Mouse (Mus musculus) lung, embryonic 14.5 days (tissue): ENCODE measurements at regions not wholly inside any gene's neighbourhood (a gene's known extent, or its start where the extent isn't known, plus 50 kb on each side); places are given as distances from the start of the nearest gene placed in this dataset.

Source experiments
- ATAC-seq: fragments of 200-750 bp; cut with Nextera tagmentation; 2 replicates; pipeline ENCODE4 v1.8.0; 2017; ENCODE audit warnings: mild to moderate bottlenecking, moderate TSS enrichment, moderate library complexity; ENCODE audit not compliant: insufficient read depth
- DNase-seq: peaks from one replicate; pipeline ENCODE4 v3.0.0-alpha.2; 2015
- H3K27ac ChIP-seq: fragments of 300-500 bp; sonication (generic); 2 replicates; pipeline ENCODE4 v1.5.1; 2014; ENCODE audit warnings: low read depth, mild to moderate bottlenecking, moderate library complexity
- H3K27me3 ChIP-seq: fragments of 300-500 bp; sonication (generic); 2 replicates; pipeline ENCODE4 v1.6.1; 2014; ENCODE audit warnings: low read length, control low read depth; ENCODE audit not compliant: insufficient read depth
- H3K36me3 ChIP-seq: fragments of 300-500 bp; sonication (generic); 2 replicates; pipeline ENCODE4 v1.6.1; 2014; ENCODE audit warnings: control low read depth; ENCODE audit not compliant: insufficient read depth
- H3K4me1 ChIP-seq: fragments of 300-500 bp; sonication (generic); 2 replicates; pipeline ENCODE4 v1.6.1; 2014; ENCODE audit warnings: antibody characterized with exemption, control low read depth; ENCODE audit not compliant: insufficient read depth
- H3K4me2 ChIP-seq: fragments of 300-500 bp; sonication (generic); 2 replicates; pipeline ENCODE4 v1.6.1; 2014; ENCODE audit warnings: mild to moderate bottlenecking
- H3K4me3 ChIP-seq: fragments of 300-500 bp; sonication (generic); 2 replicates; pipeline ENCODE4 v1.5.1; 2014; ENCODE audit warnings: low read depth, low read length
- H3K9ac ChIP-seq: fragments of 300-500 bp; sonication (generic); 2 replicates; pipeline ENCODE4 v1.6.1; 2014
- H3K9me3 ChIP-seq: fragments of 300-500 bp; sonication (generic); 2 replicates; pipeline ENCODE4 v1.6.1; 2016; ENCODE audit warnings: low read depth, low read length, control low read depth
- CTCF ChIP-seq: IDR thresholded peaks from 2 replicates; pipeline ENCODE4 v1.5.1; 2016; ENCODE audit warnings: antibody characterized with exemption, low read depth
- WGBS: fragments of 180-500 bp; shearing (Covaris S2); extraction: QIAGEN DNeasy Blood & Tissue Kit; methylation state at CpG from one replicate; pipeline ENCODE4 v1.1.7; 2014; 5-methylcytosine and 5-hydroxymethylcytosine counted together

DNA sequence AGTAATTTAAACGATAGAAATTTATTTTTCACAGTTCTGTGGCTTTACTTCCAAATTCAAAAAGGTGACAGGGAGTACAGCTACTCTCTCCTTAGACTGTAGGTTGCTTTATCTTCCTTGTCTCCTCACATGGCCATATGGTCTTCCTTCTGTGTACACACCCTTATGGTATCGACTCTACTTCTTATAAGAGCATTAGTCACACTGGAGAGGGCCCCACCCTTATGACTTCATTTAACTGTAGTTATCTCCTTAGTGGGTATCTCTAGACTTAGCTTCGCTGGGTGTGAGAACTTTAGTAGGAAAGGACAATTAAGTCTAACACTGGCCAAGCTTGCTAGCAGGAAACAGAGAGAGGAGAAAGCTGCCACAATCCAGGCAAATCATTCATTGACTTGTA is 193.6 kb upstream of the Gm6657 start:
- H3K9ac ChIP-seq: no peak overlapping the region
- DNase-seq (no peak), ATAC-seq (no peak)
- WGBS: 74% methylated on average over 3 of the region's 3 CpGs
- no peaks in the 10 kb centered on the region for H3K36me3 ChIP-seq
- H3K9me3 ChIP-seq: no peaks in the 10 kb centered on the region
- no peaks in the 10 kb centered on the region for H3K27me3 ChIP-seq
- H3K4me1 ChIP-seq: no peaks in the 10 kb centered on the region
- no peak overlapping the region for H3K27ac ChIP-seq
- no peak for TF ChIP-seq CTCF
- H3K4me3 ChIP-seq: no peak overlapping the region
- H3K4me2 ChIP-seq: no peak overlapping the region

DNA sequence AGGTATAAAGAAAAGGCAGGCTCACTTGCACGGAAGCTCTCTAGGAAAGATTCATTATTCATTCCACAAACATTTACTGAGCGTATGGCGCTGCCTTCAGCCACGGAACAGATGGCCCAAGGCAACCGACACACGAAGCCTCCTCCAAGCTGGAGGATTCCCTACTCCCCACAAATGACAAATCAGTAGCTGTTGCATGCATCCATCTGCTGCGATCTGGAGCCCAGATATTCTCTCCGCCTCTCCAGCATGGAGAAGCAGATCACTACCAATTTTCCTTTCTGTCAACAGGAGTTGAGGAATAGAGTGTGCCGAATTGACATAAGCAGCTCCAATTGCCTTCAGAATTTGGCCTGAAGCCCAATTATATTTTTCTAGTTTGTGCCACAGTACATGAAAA is 192.2 kb upstream of the Gm6657 start:
- Histone ChIP-seq H3K9me3 (no peaks in the 10 kb centered on the region), H3K36me3 (no peaks in the 10 kb centered on the region), H3K27ac (no peak overlapping the region), H3K4me2 (no peak overlapping the region), H3K9ac (no peak overlapping the region), H3K4me3 (no peak overlapping the region), H3K27me3 (no peaks in the 10 kb centered on the region), H3K4me1 (no peaks in the 10 kb centered on the region)
- WGBS: 48% methylated on average over 9 of the region's 9 CpGs
- DNase-seq: peak; percentile 62
- peak; percentile 47; the same call in 1 of the 2 replicates for ATAC-seq
- TF ChIP-seq CTCF: no peak

DNA sequence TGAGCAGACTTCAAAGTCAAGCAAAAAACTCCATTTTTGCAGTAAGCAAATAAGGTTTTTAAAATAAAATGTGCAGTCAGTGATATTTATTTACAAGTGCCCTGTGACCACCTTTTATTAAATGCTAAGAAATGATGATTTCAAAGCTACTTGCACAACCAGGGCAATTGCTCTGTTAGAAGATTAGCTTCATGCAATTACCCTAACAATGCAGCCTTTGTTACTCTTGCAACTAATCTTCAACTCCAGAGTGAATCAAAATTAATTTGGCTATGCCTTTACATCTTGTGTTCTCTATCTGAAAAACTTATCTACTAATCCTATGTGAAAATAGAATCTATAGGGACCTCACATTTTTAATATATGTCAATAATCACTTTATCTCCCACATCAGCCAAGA is 160.3 kb upstream of the Gm6657 start:
- H3K4me2 ChIP-seq: no peak overlapping the region
- H3K4me1 ChIP-seq: no peaks in the 10 kb centered on the region
- DNase-seq: no peak
- no peak overlapping the region for H3K9ac ChIP-seq
- no peak for ATAC-seq
- H3K9me3 ChIP-seq: no peaks in the 10 kb centered on the region
- no peaks in the 10 kb centered on the region for H3K27me3 ChIP-seq
- no peak overlapping the region for H3K4me3 ChIP-seq
- H3K36me3 ChIP-seq: no peaks in the 10 kb centered on the region
- no peak for TF ChIP-seq CTCF
- no peak overlapping the region for H3K27ac ChIP-seq

DNA sequence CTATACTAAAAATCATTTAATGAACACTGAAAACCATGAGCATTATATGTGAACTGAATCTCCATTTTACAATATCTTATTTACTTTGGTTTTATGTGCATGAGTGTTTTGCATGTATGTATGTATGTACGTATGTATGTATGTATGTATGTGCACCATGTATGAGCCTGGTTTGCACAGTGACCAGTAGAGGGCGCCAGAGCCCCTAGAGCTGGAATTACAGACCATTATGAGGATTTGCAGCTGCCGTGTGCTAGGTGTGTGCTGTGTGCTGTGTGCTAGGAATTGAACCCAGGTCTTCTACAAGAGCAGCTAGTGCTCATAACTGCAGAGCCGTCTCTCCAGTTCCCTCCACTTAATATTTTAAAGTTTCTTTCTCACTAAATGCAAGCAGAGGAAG is 147.5 kb upstream of the Gm6657 start:
- Histone ChIP-seq H3K4me1 (no peaks in the 10 kb centered on the region), H3K27me3 (no peaks in the 10 kb centered on the region), H3K4me3 (no peak overlapping the region), H3K36me3 (no peaks in the 10 kb centered on the region), H3K9me3 (0 out of 2 replicates have a peak, but pooled peaks cover 4% of the 10 kb centered on the region), H3K9ac (no peak overlapping the region), H3K27ac (no peak overlapping the region), H3K4me2 (no peak overlapping the region)
- DNase-seq (no peak), ATAC-seq (no peak)
- TF ChIP-seq CTCF: peak; percentile 36; the same call in 1 of the 2 replicates
- 68% methylated on average over 4 of the region's 4 CpGs for WGBS

DNA sequence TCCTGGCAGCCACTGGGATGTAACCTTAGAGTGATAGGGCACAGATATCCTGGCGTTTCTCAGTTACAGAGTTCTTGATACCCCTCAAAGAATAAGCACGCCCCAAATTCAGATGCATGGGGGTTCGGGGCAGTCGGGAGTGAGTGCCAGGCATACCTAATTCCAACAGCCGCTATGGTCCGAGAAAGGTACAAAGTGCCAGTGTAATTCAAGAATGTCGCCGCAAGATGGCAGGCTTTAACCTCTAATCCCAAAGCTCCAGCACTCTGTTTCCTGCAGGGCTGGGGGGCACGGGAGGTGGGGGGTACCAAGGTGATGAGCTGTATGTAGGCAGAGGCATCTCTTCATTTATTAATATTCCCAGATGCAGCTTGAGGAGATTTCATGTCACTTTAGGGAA is 138.1 kb upstream of the Gm6657 start:
- peak; percentile 81 for TF ChIP-seq CTCF
- 3% methylated on average over 9 of the region's 9 CpGs for WGBS
- no peak overlapping the region for H3K4me3 ChIP-seq

DNA sequence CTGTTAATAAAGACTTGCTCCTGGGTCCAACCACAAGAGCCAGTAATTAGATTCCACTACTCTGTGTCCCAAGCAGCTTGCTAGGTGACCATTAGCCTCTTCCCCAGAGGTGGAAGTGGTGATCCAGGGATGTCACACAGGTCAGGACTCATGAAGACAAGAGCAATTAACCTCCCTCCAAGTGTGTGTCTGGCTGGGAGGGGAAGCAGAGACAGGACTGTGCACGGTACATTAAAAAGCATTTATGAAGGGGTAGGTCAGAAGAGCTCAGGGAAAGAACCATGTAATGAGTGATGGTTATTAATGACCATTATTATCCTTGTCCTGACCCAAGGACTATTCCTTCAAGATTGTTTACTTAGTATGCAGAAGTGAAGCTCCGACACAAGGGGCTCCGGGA is 136.9 kb upstream of the Gm6657 start:
- Histone ChIP-seq H3K36me3 (no peaks in the 10 kb centered on the region), H3K27me3 (no peaks in the 10 kb centered on the region), H3K27ac (no peak overlapping the region), H3K9me3 (no peaks in the 10 kb centered on the region), H3K4me2 (no peak overlapping the region), H3K4me3 (no peak overlapping the region), H3K4me1 (no peaks in the 10 kb centered on the region), H3K9ac (no peak overlapping the region)
- ATAC-seq (no peak), DNase-seq (no peak)
- TF ChIP-seq CTCF: no peak
- 28% methylated on average over 3 of the region's 3 CpGs for WGBS

More for the DNA sequence above, 138.1 kb upstream of the Gm6657 start:
- Histone ChIP-seq H3K9me3 (no peaks in the 10 kb centered on the region), H3K27ac (no peak overlapping the region), H3K4me1 (no peaks in the 10 kb centered on the region), H3K27me3 (no peaks in the 10 kb centered on the region), H3K4me2 (peak overlapping the region; percentile 40; the same call in 1 of the 2 replicates), H3K36me3 (no peaks in the 10 kb centered on the region), H3K9ac (no peak overlapping the region)
- DNase-seq (peak; percentile 70), ATAC-seq (0 out of 2 replicates have a peak, but pooled peaks have one; percentile 28)

DNA sequence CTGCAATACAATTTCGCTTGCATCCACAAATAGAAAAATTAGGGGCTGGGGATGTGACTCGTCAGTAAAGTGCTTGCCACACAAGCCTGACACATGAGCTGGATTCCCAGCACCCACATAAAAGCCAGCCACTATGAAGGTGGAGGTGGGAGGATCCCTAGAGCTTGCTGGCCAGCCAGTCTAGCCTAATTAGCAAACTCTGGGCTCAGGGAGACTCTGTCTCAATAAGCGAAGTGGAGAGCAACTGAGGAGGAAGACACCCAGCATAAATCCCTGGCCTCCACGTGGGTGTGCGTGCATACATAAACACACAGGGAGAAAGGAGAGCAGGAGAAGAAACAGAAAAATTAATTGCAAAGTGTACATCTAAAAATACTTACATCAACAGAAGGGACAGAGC is 134.1 kb upstream of the Gm6657 start:
- no peak for DNase-seq
- H3K27ac ChIP-seq: no peak overlapping the region
- no peak for ATAC-seq
- H3K9me3 ChIP-seq: no peaks in the 10 kb centered on the region
- H3K27me3 ChIP-seq: no peaks in the 10 kb centered on the region
- H3K4me1 ChIP-seq: no peaks in the 10 kb centered on the region
- 60% methylated on average over 5 of the region's 5 CpGs for WGBS
- H3K9ac ChIP-seq: no peak overlapping the region
- no peak for TF ChIP-seq CTCF
- no peak overlapping the region for H3K4me3 ChIP-seq
- no peak overlapping the region for H3K4me2 ChIP-seq
- H3K36me3 ChIP-seq: no peaks in the 10 kb centered on the region

DNA sequence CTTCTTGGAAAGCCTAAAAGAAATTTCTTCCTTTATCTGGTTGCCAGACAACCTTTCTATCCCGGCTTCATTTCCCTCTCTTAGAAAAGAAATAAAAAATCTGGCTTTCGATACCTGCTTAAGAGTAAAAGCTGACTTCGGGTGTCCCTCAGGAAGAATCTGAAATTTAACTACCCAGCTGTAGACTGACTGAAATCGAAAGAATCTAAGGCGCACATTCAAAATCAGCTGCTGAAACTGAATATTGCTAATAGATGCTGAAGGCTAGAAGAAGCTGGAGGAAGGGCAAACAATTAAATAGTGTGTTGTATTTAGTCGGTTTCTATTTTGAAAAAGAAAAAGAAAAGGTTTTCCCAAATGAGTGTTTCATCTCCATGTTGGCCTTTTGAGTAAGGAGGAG is 128.0 kb upstream of the Gm6657 start:
- DNase-seq (no peak), ATAC-seq (no peak)
- no peak overlapping the region for H3K9ac ChIP-seq
- no peaks in the 10 kb centered on the region for H3K36me3 ChIP-seq
- H3K4me2 ChIP-seq: no peak overlapping the region
- no peak overlapping the region for H3K4me3 ChIP-seq
- no peak for TF ChIP-seq CTCF
- no peaks in the 10 kb centered on the region for H3K4me1 ChIP-seq
- H3K27ac ChIP-seq: no peak overlapping the region
- H3K9me3 ChIP-seq: no peaks in the 10 kb centered on the region
- no peaks in the 10 kb centered on the region for H3K27me3 ChIP-seq
- 79% methylated on average over 6 of the region's 6 CpGs for WGBS
